Mouse (Mus musculus): ENCODE measurements around the gene Nek4. TPM values are rescaled to one million over a fixed set of nuclear protein-coding genes. Genes with fewer than 3 reads are reported as not detected.

The Nek4 gene
- polyA plus RNA-seq, 1 experiment from 2014 or later: 10.9 TPM

- Histone ChIP-seq H3K9me3 (ENCODE audit: control insufficient read depth, low read length) (no peaks in the 10 kb centered on the region), H3K4me1 (replicated peaks; ENCODE audit: control insufficient read depth, insufficient read depth, low read length) (peaks cover 13% of the 10 kb centered on the region), H3K27ac (ENCODE audit: low read depth) (peak overlapping the region; percentile 27; the same call in 1 of the 2 replicates), H3K36me3 (ENCODE audit: control insufficient read depth, insufficient read depth, low read length) (peaks cover 58% of the 10 kb centered on the region), H3K4me3 (ENCODE audit: low read depth, low read length) (peak overlapping the region; percentile 94), H3K9ac (ENCODE audit: low read length) (peak overlapping the region; percentile 92), H3K4me2 (ENCODE audit: low read length) (peak overlapping the region; percentile 87), H3K27me3 (replicated peaks; ENCODE audit: control insufficient read depth, insufficient read depth, low read length) (no peaks in the 10 kb centered on the region)
- 2% methylated on average over 2 of the region's 2 CpGs for WGBS
- DNase-seq (ENCODE audit: low spot score) (no peak), ATAC-seq (replicated peaks; ENCODE audit: low FRiP score, low TSS enrichment, low read depth) (peak; percentile 24; the same call in 1 of the 2 replicates)
These were observed 66.7 kb downstream of the Nek4 start for GRCm38 (mm10) chr14:31017854-31018253.

GRCm38 (mm10) chr14:31018860-31019291 is 67.7 kb downstream of the Nek4 start, which contains the start of the genes Pbrm1 and Gnl3:
TSS of gene Pbrm1 (plus strand) at chr14:31019138.
TSS of gene Gnl3 (minus strand) at chr14:31019152.
- DNase-seq (ENCODE audit: low spot score): peak; percentile 94
- WGBS: under 1% methylated on average over 43 of the region's 53 CpGs
- Histone ChIP-seq H3K4me1 (replicated peaks; ENCODE audit: control insufficient read depth, insufficient read depth, low read length) (peaks cover 13% of the 10 kb centered on the region), H3K9me3 (ENCODE audit: control insufficient read depth, low read length) (no peaks in the 10 kb centered on the region), H3K27ac (ENCODE audit: low read depth) (peak within 1 kb of the TSS; percentile 92), H3K27me3 (replicated peaks; ENCODE audit: control insufficient read depth, insufficient read depth, low read length) (no peaks in the 10 kb centered on the region), H3K36me3 (ENCODE audit: control insufficient read depth, insufficient read depth, low read length) (peaks cover 56% of the 10 kb centered on the region), H3K4me3 (ENCODE audit: low read depth, low read length) (peak within 1 kb of the TSS; percentile 94), H3K9ac (ENCODE audit: low read length) (peak within 1 kb of the TSS; percentile 92), H3K4me2 (ENCODE audit: low read length) (peak within 1 kb of the TSS; percentile 87)
- peak; percentile 95 for ATAC-seq (replicated peaks; ENCODE audit: low FRiP score, low TSS enrichment, low read depth)

GRCm38 (mm10) chr14:31019331-31020205 is 68.4 kb downstream of the Nek4 start:
- peak overlapping the region; percentile 94 for H3K4me3 ChIP-seq (ENCODE audit: low read depth, low read length)
- peak; percentile 95 for ATAC-seq (replicated peaks; ENCODE audit: low FRiP score, low TSS enrichment, low read depth)
- H3K9me3 ChIP-seq (ENCODE audit: control insufficient read depth, low read length): no peaks in the 10 kb centered on the region

GRCm38 (mm10) chr14:31022579-31022978 is 71.4 kb downstream of the Nek4 start:
- 44% methylated on average over 1 of the region's 1 CpGs for WGBS
- Histone ChIP-seq H3K9me3 (ENCODE audit: control insufficient read depth, low read length) (no peaks in the 10 kb centered on the region), H3K4me1 (replicated peaks; ENCODE audit: control insufficient read depth, insufficient read depth, low read length) (peaks cover 11% of the 10 kb centered on the region), H3K9ac (ENCODE audit: low read length) (no peak overlapping the region), H3K27ac (ENCODE audit: low read depth) (no peak overlapping the region), H3K4me2 (ENCODE audit: low read length) (no peak overlapping the region), H3K36me3 (ENCODE audit: control insufficient read depth, insufficient read depth, low read length) (peaks cover 56% of the 10 kb centered on the region), H3K4me3 (ENCODE audit: low read depth, low read length) (no peak overlapping the region), H3K27me3 (replicated peaks; ENCODE audit: control insufficient read depth, insufficient read depth, low read length) (no peaks in the 10 kb centered on the region)
- DNase-seq (ENCODE audit: low spot score) (no peak), ATAC-seq (replicated peaks; ENCODE audit: low FRiP score, low TSS enrichment, low read depth) (no peak)

More at GRCm38 (mm10) chr14:31019331-31020205, 68.4 kb downstream of the Nek4 start:
- H3K4me1 ChIP-seq (replicated peaks; ENCODE audit: control insufficient read depth, insufficient read depth, low read length): peaks cover 13% of the 10 kb centered on the region
- H3K4me2 ChIP-seq (ENCODE audit: low read length): peak overlapping the region; percentile 84
- H3K36me3 ChIP-seq (ENCODE audit: control insufficient read depth, insufficient read depth, low read length): peaks cover 56% of the 10 kb centered on the region
- no peaks in the 10 kb centered on the region for H3K27me3 ChIP-seq (replicated peaks; ENCODE audit: control insufficient read depth, insufficient read depth, low read length)
- peak overlapping the region; percentile 92 for H3K9ac ChIP-seq (ENCODE audit: low read length)
- peak; percentile 90 for DNase-seq (ENCODE audit: low spot score)
- H3K27ac ChIP-seq (ENCODE audit: low read depth): peak overlapping the region; percentile 92
- 3% methylated on average over 31 of the region's 56 CpGs for WGBS

GRCm38 (mm10) chr14:31025785-31026184 is 74.6 kb downstream of the Nek4 start:
- H3K36me3 ChIP-seq (ENCODE audit: control insufficient read depth, insufficient read depth, low read length): peaks cover 83% of the 10 kb centered on the region
- H3K4me1 ChIP-seq (replicated peaks; ENCODE audit: control insufficient read depth, insufficient read depth, low read length): no peaks in the 10 kb centered on the region
- WGBS: 88% methylated on average over 3 of the region's 3 CpGs

More at GRCm38 (mm10) chr14:31025785-31026184, 74.6 kb downstream of the Nek4 start:
- Histone ChIP-seq H3K27ac (ENCODE audit: low read depth) (no peak overlapping the region), H3K4me2 (ENCODE audit: low read length) (no peak overlapping the region), H3K9me3 (ENCODE audit: control insufficient read depth, low read length) (no peaks in the 10 kb centered on the region), H3K27me3 (replicated peaks; ENCODE audit: control insufficient read depth, insufficient read depth, low read length) (no peaks in the 10 kb centered on the region), H3K9ac (ENCODE audit: low read length) (no peak overlapping the region), H3K4me3 (ENCODE audit: low read depth, low read length) (no peak overlapping the region)
- DNase-seq (ENCODE audit: low spot score) (no peak), ATAC-seq (replicated peaks; ENCODE audit: low FRiP score, low TSS enrichment, low read depth) (no peak)

Other genes starting within 250 kb of the Nek4 start
- 12.6 and 14.9 TPM in 2 replicates for gene Sfmbt1, start 236.5 kb upstream of the Nek4 start, polyA plus RNA-seq (2014; fragmentation: Nextera tagmentation; extraction: Ambion mirVana)
- gene Tmem110, start 125.8 kb upstream of the Nek4 start, polyA plus RNA-seq (2014; fragmentation: Nextera tagmentation; extraction: Ambion mirVana): 24.9 and 29.7 TPM in 2 replicates
- 6.6 TPM in 2 replicates for gene Mustn1, start 72.2 kb upstream of the Nek4 start, polyA plus RNA-seq (2014; fragmentation: Nextera tagmentation; extraction: Ambion mirVana)
- 0.05 TPM in 1 of 2 replicates, not detected in the other for gene Itih4, start 64.9 kb upstream of the Nek4 start, polyA plus RNA-seq (2014; fragmentation: Nextera tagmentation; extraction: Ambion mirVana)
- 0.52 and 0.87 TPM in 2 replicates for gene Itih3, start 27.6 kb upstream of the Nek4 start, polyA plus RNA-seq (2014; fragmentation: Nextera tagmentation; extraction: Ambion mirVana)
- gene Itih1, start 8.1 kb upstream of the Nek4 start, polyA plus RNA-seq (2014; fragmentation: Nextera tagmentation; extraction: Ambion mirVana): not detected in 2 replicates
- 52.0 and 61.1 TPM in 2 replicates for gene Glt8d1, start 50.0 kb downstream of the Nek4 start, polyA plus RNA-seq (2014; fragmentation: Nextera tagmentation; extraction: Ambion mirVana)
- gene Spcs1, start 50.3 kb downstream of the Nek4 start, polyA plus RNA-seq (2014; fragmentation: Nextera tagmentation; extraction: Ambion mirVana): 338 and 365 TPM in 2 replicates
- 90.7 and 93.7 TPM in 2 replicates for gene Pbrm1, start 67.8 kb downstream of the Nek4 start, polyA plus RNA-seq (2014; fragmentation: Nextera tagmentation; extraction: Ambion mirVana)
- gene Gnl3, start 67.8 kb downstream of the Nek4 start, polyA plus RNA-seq (2014; fragmentation: Nextera tagmentation; extraction: Ambion mirVana): 144 and 170 TPM in 2 replicates
- gene Smim4, start 177.6 kb downstream of the Nek4 start, polyA plus RNA-seq (2014; fragmentation: Nextera tagmentation; extraction: Ambion mirVana): 91.3 and 94.4 TPM in 2 replicates
- gene Nt5dc2, start 179.7 kb downstream of the Nek4 start, polyA plus RNA-seq (2014; fragmentation: Nextera tagmentation; extraction: Ambion mirVana): 308 and 365 TPM in 2 replicates
- 35.8 and 41.0 TPM in 2 replicates for gene Stab1, start 217.3 kb downstream of the Nek4 start, polyA plus RNA-seq (2014; fragmentation: Nextera tagmentation; extraction: Ambion mirVana)